Mouse (Mus musculus): ENCODE measurements at regions not wholly inside any gene's neighbourhood (a gene's known extent, or its start where the extent isn't known, plus 50 kb on each side); places are given as distances from the start of the nearest gene placed in this dataset.
A peak's percentile ranks its signal among the peaks of the same experiment; 100 is the strongest.

DNA sequence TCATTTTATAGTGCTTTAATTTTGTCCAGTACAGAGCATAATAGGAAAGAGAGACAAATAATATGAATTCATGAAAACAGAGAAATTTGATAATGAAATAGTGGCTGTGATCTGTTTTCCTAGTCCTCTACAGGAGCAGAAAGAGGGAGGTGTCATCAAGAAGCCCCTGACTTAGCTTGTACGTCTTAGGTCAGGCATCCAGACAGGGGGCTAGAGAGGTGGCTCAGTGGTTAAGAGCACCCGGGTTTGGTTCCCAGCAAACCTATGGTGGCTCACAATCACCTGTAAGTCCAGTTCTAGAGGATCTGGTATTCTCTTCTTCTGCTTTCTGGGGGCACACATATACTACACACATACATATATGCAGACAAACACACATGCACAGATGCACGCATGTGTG, 285.7 kb downstream of the Ndfip2 start:
- no peak overlapping the region for H3K4me3 ChIP-seq (ENCODE audit: low read depth, low read length)
- no peak overlapping the region for H3K4me2 ChIP-seq (ENCODE audit: low read length)
- no peak overlapping the region for H3K27ac ChIP-seq (ENCODE audit: low read depth)
- H3K27me3 ChIP-seq (replicated peaks; ENCODE audit: control insufficient read depth, insufficient read depth, low read length), result no peaks in the 10 kb centered on the region
- ATAC-seq (replicated peaks; ENCODE audit: low FRiP score, low TSS enrichment, low read depth) (no peak), DNase-seq (ENCODE audit: low spot score) (no peak)
- no peaks in the 10 kb centered on the region for H3K4me1 ChIP-seq (replicated peaks; ENCODE audit: control insufficient read depth, insufficient read depth, low read length)
- no peaks in the 10 kb centered on the region for H3K36me3 ChIP-seq (ENCODE audit: control insufficient read depth, insufficient read depth, low read length)
- H3K9ac ChIP-seq (ENCODE audit: low read length), result no peak overlapping the region
- H3K9me3 ChIP-seq (ENCODE audit: control insufficient read depth, low read length), result no peaks in the 10 kb centered on the region
- WGBS, result 90% methylated on average over 3 of the region's 3 CpGs

- Histone ChIP-seq H3K27me3 (replicated peaks; ENCODE audit: control insufficient read depth, insufficient read depth, low read length) (no peaks in the 10 kb centered on the region), H3K36me3 (ENCODE audit: control insufficient read depth, insufficient read depth, low read length) (no peaks in the 10 kb centered on the region), H3K27ac (ENCODE audit: low read depth) (no peak overlapping the region), H3K4me3 (ENCODE audit: low read depth, low read length) (no peak overlapping the region), H3K9me3 (ENCODE audit: control insufficient read depth, low read length) (no peaks in the 10 kb centered on the region), H3K4me1 (replicated peaks; ENCODE audit: control insufficient read depth, insufficient read depth, low read length) (no peaks in the 10 kb centered on the region), H3K4me2 (ENCODE audit: low read length) (no peak overlapping the region), H3K9ac (ENCODE audit: low read length) (no peak overlapping the region)
- 33% methylated on average over 15 of the region's 15 CpGs for WGBS
- DNase-seq (ENCODE audit: low spot score), result peak; percentile 55
- ATAC-seq (replicated peaks; ENCODE audit: low FRiP score, low TSS enrichment, low read depth), result no peak
Observed at GRCm38 (mm10) chr14:105542486-105543145, 284.2 kb downstream of the Ndfip2 start.

DNA sequence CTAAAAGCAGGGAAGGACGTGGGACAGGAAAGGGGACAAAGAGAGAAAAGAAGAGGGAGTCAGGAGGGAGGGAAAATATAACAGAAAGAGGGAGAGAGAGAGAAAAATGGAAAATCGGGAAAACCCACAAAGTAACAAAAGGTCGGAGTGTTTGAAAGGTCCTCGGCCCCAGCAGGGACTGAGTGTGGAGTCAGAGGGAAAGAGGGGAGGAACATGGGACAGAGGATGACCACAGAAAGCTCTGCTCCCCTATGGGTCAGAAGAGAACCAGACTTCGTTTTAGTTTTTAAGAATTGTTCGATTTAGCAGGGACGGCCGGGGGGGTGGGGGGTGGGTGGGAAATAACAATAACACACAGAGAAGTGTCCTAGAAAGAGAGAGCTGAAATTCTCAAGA, 283.7 kb downstream of the Ndfip2 start:
- Histone ChIP-seq H3K27ac (ENCODE audit: low read depth) (no peak overlapping the region), H3K36me3 (ENCODE audit: control insufficient read depth, insufficient read depth, low read length) (no peaks in the 10 kb centered on the region), H3K9ac (ENCODE audit: low read length) (no peak overlapping the region), H3K9me3 (ENCODE audit: control insufficient read depth, low read length) (no peaks in the 10 kb centered on the region), H3K4me3 (ENCODE audit: low read depth, low read length) (no peak overlapping the region), H3K4me2 (ENCODE audit: low read length) (no peak overlapping the region), H3K4me1 (replicated peaks; ENCODE audit: control insufficient read depth, insufficient read depth, low read length) (no peaks in the 10 kb centered on the region), H3K27me3 (replicated peaks; ENCODE audit: control insufficient read depth, insufficient read depth, low read length) (no peaks in the 10 kb centered on the region)
- WGBS, result 63% methylated on average over 8 of the region's 8 CpGs
- DNase-seq (ENCODE audit: low spot score) (no peak), ATAC-seq (replicated peaks; ENCODE audit: low FRiP score, low TSS enrichment, low read depth) (no peak)

DNA sequence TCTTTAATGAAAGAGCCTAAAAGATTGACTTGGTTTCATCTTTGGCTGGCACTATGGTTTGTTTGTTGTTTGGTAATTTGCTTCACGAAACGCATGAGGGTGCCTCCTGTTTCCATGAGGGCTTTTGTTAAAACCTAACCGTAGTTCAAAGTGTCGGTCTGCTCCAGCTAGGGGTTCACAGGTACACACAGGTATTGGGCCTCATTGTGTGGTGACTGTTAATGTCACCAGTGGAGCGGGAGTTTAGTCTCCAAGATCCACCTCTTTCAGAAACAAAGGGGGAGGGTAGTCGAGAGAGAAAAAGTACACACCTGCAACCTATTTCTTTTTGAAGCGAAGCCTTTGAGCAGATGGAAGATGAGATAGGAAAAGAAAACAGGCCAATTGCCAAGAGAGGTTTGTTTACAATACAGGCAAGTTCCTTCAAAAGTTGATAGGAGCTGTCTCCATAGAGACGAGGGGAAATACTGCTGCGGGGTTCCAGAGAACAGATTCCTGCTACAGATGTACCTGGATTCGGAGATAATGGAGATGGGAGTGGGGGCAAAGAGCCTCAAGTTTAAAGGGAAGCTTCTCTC, 273.9 kb downstream of the Ndfip2 start:
- H3K4me3 ChIP-seq (ENCODE audit: low read depth, low read length), result no peak overlapping the region
- no peak overlapping the region for H3K27ac ChIP-seq (ENCODE audit: low read depth)
- ATAC-seq (replicated peaks; ENCODE audit: low FRiP score, low TSS enrichment, low read depth), result no peak
- WGBS, result 43% methylated on average over 10 of the region's 10 CpGs
- no peak overlapping the region for H3K9ac ChIP-seq (ENCODE audit: low read length)
- DNase-seq (ENCODE audit: low spot score), result no peak
- peaks cover 6% of the 10 kb centered on the region; the same call in 1 of the 2 replicates for H3K9me3 ChIP-seq (ENCODE audit: control insufficient read depth, low read length)
- no peaks in the 10 kb centered on the region for H3K27me3 ChIP-seq (replicated peaks; ENCODE audit: control insufficient read depth, insufficient read depth, low read length)
- H3K4me2 ChIP-seq (ENCODE audit: low read length), result no peak overlapping the region
- no peaks in the 10 kb centered on the region for H3K4me1 ChIP-seq (replicated peaks; ENCODE audit: control insufficient read depth, insufficient read depth, low read length)
- no peaks in the 10 kb centered on the region for H3K36me3 ChIP-seq (ENCODE audit: control insufficient read depth, insufficient read depth, low read length)

- Histone ChIP-seq H3K27me3 (replicated peaks; ENCODE audit: control insufficient read depth, insufficient read depth, low read length) (no peaks in the 10 kb centered on the region), H3K9me3 (ENCODE audit: control insufficient read depth, low read length) (no peaks in the 10 kb centered on the region), H3K36me3 (ENCODE audit: control insufficient read depth, insufficient read depth, low read length) (no peaks in the 10 kb centered on the region), H3K4me2 (ENCODE audit: low read length) (no peak overlapping the region), H3K4me1 (replicated peaks; ENCODE audit: control insufficient read depth, insufficient read depth, low read length) (no peaks in the 10 kb centered on the region), H3K9ac (ENCODE audit: low read length) (no peak overlapping the region), H3K27ac (ENCODE audit: low read depth) (no peak overlapping the region), H3K4me3 (ENCODE audit: low read depth, low read length) (no peak overlapping the region)
- WGBS, result 74% methylated on average over 6 of the region's 6 CpGs
- ATAC-seq (replicated peaks; ENCODE audit: low FRiP score, low TSS enrichment, low read depth) (no peak), DNase-seq (ENCODE audit: low spot score) (no peak)
Observed at GRCm38 (mm10) chr14:105528107-105528506, 269.7 kb downstream of the Ndfip2 start.

GRCm38 (mm10) chr14:105523849-105524248, 265.5 kb downstream of the Ndfip2 start:
- DNase-seq (ENCODE audit: low spot score), result no peak
- Histone ChIP-seq H3K4me2 (ENCODE audit: low read length) (no peak overlapping the region), H3K9ac (ENCODE audit: low read length) (no peak overlapping the region), H3K9me3 (ENCODE audit: control insufficient read depth, low read length) (no peaks in the 10 kb centered on the region), H3K27ac (ENCODE audit: low read depth) (no peak overlapping the region), H3K36me3 (ENCODE audit: control insufficient read depth, insufficient read depth, low read length) (no peaks in the 10 kb centered on the region), H3K4me3 (ENCODE audit: low read depth, low read length) (no peak overlapping the region), H3K4me1 (replicated peaks; ENCODE audit: control insufficient read depth, insufficient read depth, low read length) (no peaks in the 10 kb centered on the region), H3K27me3 (replicated peaks; ENCODE audit: control insufficient read depth, insufficient read depth, low read length) (0 out of 2 replicates have a peak, but pooled peaks cover 8% of the 10 kb centered on the region)
- 88% methylated on average over 4 of the region's 4 CpGs for WGBS
- no peak for ATAC-seq (replicated peaks; ENCODE audit: low FRiP score, low TSS enrichment, low read depth)

DNA sequence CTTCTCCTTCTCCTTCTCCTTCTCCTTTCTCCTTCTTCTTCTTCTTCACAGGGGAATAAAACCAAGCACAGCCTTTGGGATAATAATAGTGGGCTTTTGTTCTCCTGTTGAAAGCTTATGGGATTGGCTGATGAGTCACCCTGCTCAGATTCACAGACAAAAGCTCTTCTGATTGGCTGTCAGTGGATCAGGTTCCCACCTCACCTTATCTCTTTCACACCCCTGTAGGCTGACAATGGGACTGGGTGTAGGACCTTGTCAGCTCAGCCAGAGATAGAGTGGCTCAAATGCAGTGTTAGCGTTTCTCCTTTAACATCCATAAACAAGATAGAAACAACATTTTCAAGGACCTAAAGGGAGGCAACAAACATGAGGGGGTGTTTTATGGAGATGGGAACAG, 263.9 kb downstream of the Ndfip2 start:
- ATAC-seq (replicated peaks; ENCODE audit: low FRiP score, low TSS enrichment, low read depth) (no peak), DNase-seq (ENCODE audit: low spot score) (no peak)
- H3K4me1 ChIP-seq (replicated peaks; ENCODE audit: control insufficient read depth, insufficient read depth, low read length), result no peaks in the 10 kb centered on the region
- H3K4me2 ChIP-seq (ENCODE audit: low read length), result no peak overlapping the region
- no peak overlapping the region for H3K4me3 ChIP-seq (ENCODE audit: low read depth, low read length)
- no peak overlapping the region for H3K27ac ChIP-seq (ENCODE audit: low read depth)
- no peak overlapping the region for H3K9ac ChIP-seq (ENCODE audit: low read length)
- H3K27me3 ChIP-seq (replicated peaks; ENCODE audit: control insufficient read depth, insufficient read depth, low read length), result 0 out of 2 replicates have a peak, but pooled peaks cover 8% of the 10 kb centered on the region
- no peaks in the 10 kb centered on the region for H3K36me3 ChIP-seq (ENCODE audit: control insufficient read depth, insufficient read depth, low read length)
- 39% methylated on average over 1 of the region's 1 CpGs for WGBS
- no peaks in the 10 kb centered on the region for H3K9me3 ChIP-seq (ENCODE audit: control insufficient read depth, low read length)

GRCm38 (mm10) chr14:105518706-105519105, 260.3 kb downstream of the Ndfip2 start:
- 44% methylated on average over 7 of the region's 7 CpGs for WGBS
- Histone ChIP-seq H3K4me3 (ENCODE audit: low read depth, low read length) (no peak overlapping the region), H3K36me3 (ENCODE audit: control insufficient read depth, insufficient read depth, low read length) (no peaks in the 10 kb centered on the region), H3K27me3 (replicated peaks; ENCODE audit: control insufficient read depth, insufficient read depth, low read length) (0 out of 2 replicates have a peak, but pooled peaks cover 11% of the 10 kb centered on the region), H3K9ac (ENCODE audit: low read length) (no peak overlapping the region), H3K27ac (ENCODE audit: low read depth) (no peak overlapping the region), H3K4me2 (ENCODE audit: low read length) (no peak overlapping the region), H3K4me1 (replicated peaks; ENCODE audit: control insufficient read depth, insufficient read depth, low read length) (no peaks in the 10 kb centered on the region), H3K9me3 (ENCODE audit: control insufficient read depth, low read length) (no peaks in the 10 kb centered on the region)
- DNase-seq (ENCODE audit: low spot score) (no peak), ATAC-seq (replicated peaks; ENCODE audit: low FRiP score, low TSS enrichment, low read depth) (no peak)

DNA sequence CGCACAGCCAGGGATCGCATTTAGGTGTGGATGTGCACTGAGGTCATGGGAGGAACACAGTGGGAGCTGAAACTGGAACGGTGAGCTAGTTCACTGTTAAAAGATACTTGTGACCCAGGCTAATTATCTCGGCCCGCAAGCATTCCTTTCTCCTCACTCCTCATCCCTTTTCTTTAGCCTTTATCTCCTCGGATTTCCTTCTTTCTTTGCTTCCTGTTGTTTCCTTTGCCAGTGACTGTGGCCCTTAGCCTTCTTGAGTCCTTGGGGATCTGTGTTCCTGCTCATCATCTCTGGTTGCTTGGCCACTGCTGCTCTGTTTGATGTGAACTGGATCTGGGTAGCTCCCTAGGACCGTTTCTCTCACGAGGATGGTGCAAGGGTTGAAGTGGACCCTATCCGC, 256.0 kb downstream of the Ndfip2 start:
- 80% methylated on average over 9 of the region's 9 CpGs for WGBS
- DNase-seq (ENCODE audit: low spot score) (no peak), ATAC-seq (replicated peaks; ENCODE audit: low FRiP score, low TSS enrichment, low read depth) (no peak)
- H3K4me2 ChIP-seq (ENCODE audit: low read length), result no peak overlapping the region
- no peaks in the 10 kb centered on the region for H3K9me3 ChIP-seq (ENCODE audit: control insufficient read depth, low read length)
- 0 out of 2 replicates have a peak, but pooled peaks cover 3% of the 10 kb centered on the region for H3K27me3 ChIP-seq (replicated peaks; ENCODE audit: control insufficient read depth, insufficient read depth, low read length)
- H3K9ac ChIP-seq (ENCODE audit: low read length), result no peak overlapping the region
- H3K27ac ChIP-seq (ENCODE audit: low read depth), result no peak overlapping the region
- no peaks in the 10 kb centered on the region for H3K4me1 ChIP-seq (replicated peaks; ENCODE audit: control insufficient read depth, insufficient read depth, low read length)
- no peaks in the 10 kb centered on the region for H3K36me3 ChIP-seq (ENCODE audit: control insufficient read depth, insufficient read depth, low read length)
- no peak overlapping the region for H3K4me3 ChIP-seq (ENCODE audit: low read depth, low read length)
